Mouse (Mus musculus): Measurements from ENCODE around the gene Zfp574. TPM values are rescaled to one million over a fixed set of nuclear protein-coding genes. Genes with fewer than 3 reads are reported as not detected.

Gene Zfp574
- 15.1 and 18.9 TPM in 2 replicates for total RNA-seq (2012; rRNA removed)

DNA sequence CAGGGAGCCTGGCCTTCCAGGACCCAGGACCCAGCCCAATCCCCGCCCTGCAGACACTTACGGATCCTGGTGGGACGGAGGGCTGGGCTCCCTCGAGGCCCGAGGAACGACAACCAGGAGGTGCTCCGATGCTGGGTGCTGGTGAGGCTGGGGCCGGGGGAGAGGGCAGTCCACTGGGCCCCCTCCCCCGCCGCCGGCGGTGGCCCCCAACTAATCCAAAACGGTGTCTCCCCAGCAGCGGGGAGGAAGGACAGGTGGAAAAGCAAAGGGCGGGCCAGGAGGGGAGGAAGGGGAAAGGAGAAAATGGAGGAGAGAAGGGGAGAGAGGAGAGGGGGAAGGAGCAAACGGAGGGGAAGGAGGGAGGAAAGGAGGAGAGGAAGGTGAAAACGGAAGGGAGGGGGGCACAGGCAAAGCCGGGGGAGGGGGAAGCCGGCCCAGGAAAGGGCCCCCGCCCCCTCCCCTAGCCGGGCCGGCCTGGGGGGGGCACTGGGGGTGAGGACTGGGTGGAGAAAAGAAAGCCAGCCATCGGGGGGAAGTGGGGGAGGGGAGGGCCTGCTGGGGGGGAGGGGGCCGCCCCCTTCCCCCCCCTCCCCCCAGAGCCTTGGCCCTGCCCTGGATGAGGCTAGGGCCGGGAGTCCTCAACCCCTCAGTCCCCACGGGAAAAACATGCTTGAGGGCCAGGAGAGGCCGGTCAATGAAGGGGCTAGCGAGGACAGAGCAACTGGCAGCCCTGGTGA is at the start of gene Zfp574, which contains the start of gene Grik5:
Gene Zfp574 (plus strand): TSS at position 589 of the 737 bp plus-strand sequence.
Gene Grik5 (minus strand): TSS at position 368 of the 737 bp plus-strand sequence.
- DNase-seq (ENCODE audit: low read depth, low spot score) = no peak
- Histone ChIP-seq H3K4me1 (ENCODE audit: control insufficient read depth in 2 of 2, insufficient read depth in 2 of 2, low read length in 2 of 2, poor library complexity in 1 of 2) (peaks cover 0 to 15% of the 10 kb centered on the region in 2 experiments; a peak in 1 of 4 replicates), H3K27ac (ENCODE audit: insufficient read depth, low read depth, low read length, poor library complexity, severe bottlenecking) (no peak within 1 kb of the TSS)

DNA sequence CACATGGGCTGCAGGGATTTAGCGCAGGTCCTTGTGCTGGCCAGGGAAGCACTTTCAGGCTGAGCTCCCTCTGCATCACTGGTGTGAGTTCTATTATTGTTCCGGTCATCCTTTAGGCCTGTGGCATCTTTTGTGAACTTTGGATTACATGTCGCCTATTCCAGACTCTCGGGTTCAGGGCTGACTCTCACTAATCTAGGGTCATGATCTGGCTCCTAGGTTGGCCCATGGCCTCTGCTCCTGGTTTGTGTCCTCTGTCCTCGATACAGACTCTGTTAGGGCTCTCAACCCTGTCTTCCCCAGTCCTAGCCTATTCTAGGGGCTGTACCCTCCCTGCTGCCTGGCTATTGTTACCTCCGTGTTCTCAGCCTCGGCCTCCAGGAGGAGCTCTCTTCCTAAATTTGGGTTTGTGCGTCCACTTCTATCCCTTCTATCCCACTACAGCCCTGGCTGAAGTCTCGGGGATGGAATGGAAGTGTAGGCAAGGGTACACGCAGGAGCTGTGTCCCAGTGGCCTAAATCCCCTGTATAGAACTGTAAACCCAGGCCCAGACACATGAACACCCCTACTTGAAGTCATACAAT is 46.4 kb upstream of the Zfp574 start:
- in situ Hi-C loops (cut with MboI; ENCODE audit: low sequenced_read_pairs in 2 of 2, unreplicated experiment in 2 of 2) = no loop called here
- H3K9me3 ChIP-seq (ENCODE audit: control insufficient read depth, insufficient read depth, low read depth, low read length) = no peaks in the 10 kb centered on the region
- no peak overlapping the region for H3K4me3 ChIP-seq (ENCODE audit: insufficient read depth in 1 of 2, low read depth in 1 of 2, low read length in 2 of 2, poor library complexity in 1 of 2, severe bottlenecking in 1 of 2)
- H3K36me3 ChIP-seq (ENCODE audit: control insufficient read depth, insufficient read depth, low read length, poor library complexity, severe bottlenecking) = peaks cover 9% of the 10 kb centered on the region; the same call in 1 of the 2 replicates
- peak; percentile 45 for DNase-seq (ENCODE audit: low read depth, low spot score)
- TF ChIP-seq HCFC1 (IDR thresholded peaks at IDR 0.05; ENCODE audit: borderline replicate concordance, insufficient read depth, low read length) (no peak), MAFK (IDR thresholded peaks at IDR 0.05; ENCODE audit: insufficient read depth, low read depth, low read length) (no peak), CHD2 (IDR thresholded peaks at IDR 0.05; ENCODE audit: low read depth, low read length) (no peak), ZC3H11A (IDR thresholded peaks at IDR 0.05; ENCODE audit: borderline replicate concordance, low read depth, low read length) (no peak), ZNF384 (IDR thresholded peaks at IDR 0.05; ENCODE audit: low read depth, low read length) (no peak)
- no peak overlapping the region for H3K9ac ChIP-seq (ENCODE audit: insufficient read depth, low read depth, low read length, poor library complexity, severe bottlenecking)
- H3K27ac ChIP-seq (ENCODE audit: insufficient read depth, low read depth, low read length, poor library complexity, severe bottlenecking) = no peak overlapping the region
- H3K4me1 ChIP-seq (ENCODE audit: control insufficient read depth in 2 of 2, insufficient read depth in 2 of 2, low read length in 2 of 2, poor library complexity in 1 of 2) = peaks cover 5 to 16% of the 10 kb centered on the region in 2 experiments; a peak in 3 of 4 replicates

More for the DNA sequence above, at the start of gene Zfp574, which contains the start of gene Grik5:
- Histone ChIP-seq H3K4me3 (ENCODE audit: insufficient read depth in 1 of 2, low read depth in 1 of 2, low read length in 2 of 2, poor library complexity in 1 of 2, severe bottlenecking in 1 of 2) (peak within 1 kb of the TSS; percentile 54 to 67), H3K9ac (ENCODE audit: insufficient read depth, low read depth, low read length, poor library complexity, severe bottlenecking) (peak within 1 kb of the TSS; percentile 55), H3K9me3 (ENCODE audit: control insufficient read depth, insufficient read depth, low read depth, low read length) (no peaks in the 10 kb centered on the region), H3K36me3 (ENCODE audit: control insufficient read depth, insufficient read depth, low read length, poor library complexity, severe bottlenecking) (peaks cover 5% of the 10 kb centered on the region; the same call in 1 of the 2 replicates)
- TF ChIP-seq MAFK (IDR thresholded peaks at IDR 0.05; ENCODE audit: insufficient read depth, low read depth, low read length) (no peak), CHD2 (IDR thresholded peaks at IDR 0.05; ENCODE audit: low read depth, low read length) (no peak), HCFC1 (IDR thresholded peaks at IDR 0.05; ENCODE audit: borderline replicate concordance, insufficient read depth, low read length) (no peak), ZC3H11A (IDR thresholded peaks at IDR 0.05; ENCODE audit: borderline replicate concordance, low read depth, low read length) (no peak), ZNF384 (IDR thresholded peaks at IDR 0.05; ENCODE audit: low read depth, low read length) (no peak)
- in situ Hi-C loops (cut with MboI; ENCODE audit: low sequenced_read_pairs in 2 of 2, unreplicated experiment in 2 of 2) = no loop called here

DNA sequence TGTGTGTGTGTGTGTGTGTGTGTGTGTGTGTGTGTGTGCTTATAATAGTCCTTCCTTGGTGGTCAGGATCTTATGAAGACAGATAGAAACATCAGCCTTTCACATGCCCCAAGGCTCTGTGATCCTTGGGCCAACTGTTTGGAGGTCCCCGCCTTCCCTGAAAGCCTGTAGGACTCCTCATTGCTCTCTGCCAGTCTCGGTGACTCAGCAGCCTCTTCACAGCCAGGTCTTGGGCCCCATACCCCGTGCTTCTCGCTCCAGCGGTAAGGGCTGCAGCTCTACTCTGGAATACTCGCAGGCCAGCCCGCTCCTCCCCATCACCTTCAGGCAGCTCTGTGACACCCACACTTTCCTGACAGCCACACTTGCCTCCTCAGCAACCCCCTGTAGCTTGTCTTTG is 45.9 kb upstream of the Zfp574 start:
- Histone ChIP-seq H3K27ac (ENCODE audit: insufficient read depth, low read depth, low read length, poor library complexity, severe bottlenecking) (no peak overlapping the region), H3K4me3 (ENCODE audit: insufficient read depth in 1 of 2, low read depth in 1 of 2, low read length in 2 of 2, poor library complexity in 1 of 2, severe bottlenecking in 1 of 2) (no peak overlapping the region), H3K4me1 (ENCODE audit: control insufficient read depth in 2 of 2, insufficient read depth in 2 of 2, low read length in 2 of 2, poor library complexity in 1 of 2) (peaks cover 5 to 16% of the 10 kb centered on the region in 2 experiments; a peak in 3 of 4 replicates), H3K9me3 (ENCODE audit: control insufficient read depth, insufficient read depth, low read depth, low read length) (no peaks in the 10 kb centered on the region), H3K36me3 (ENCODE audit: control insufficient read depth, insufficient read depth, low read length, poor library complexity, severe bottlenecking) (peaks cover 9% of the 10 kb centered on the region; the same call in 1 of the 2 replicates), H3K9ac (ENCODE audit: insufficient read depth, low read depth, low read length, poor library complexity, severe bottlenecking) (no peak overlapping the region)
- no peak for DNase-seq (ENCODE audit: low read depth, low spot score)
- in situ Hi-C loops (cut with MboI; ENCODE audit: low sequenced_read_pairs in 2 of 2, unreplicated experiment in 2 of 2) = no loop called here
- no peak for TF ChIP-seq ZC3H11A (IDR thresholded peaks at IDR 0.05; ENCODE audit: borderline replicate concordance, low read depth, low read length)
- TF ChIP-seq MAFK (IDR thresholded peaks at IDR 0.05; ENCODE audit: insufficient read depth, low read depth, low read length) = no peak
- TF ChIP-seq HCFC1 (IDR thresholded peaks at IDR 0.05; ENCODE audit: borderline replicate concordance, insufficient read depth, low read length) = no peak
- no peak for TF ChIP-seq CHD2 (IDR thresholded peaks at IDR 0.05; ENCODE audit: low read depth, low read length)
- TF ChIP-seq ZNF384 (IDR thresholded peaks at IDR 0.05; ENCODE audit: low read depth, low read length) = no peak

DNA sequence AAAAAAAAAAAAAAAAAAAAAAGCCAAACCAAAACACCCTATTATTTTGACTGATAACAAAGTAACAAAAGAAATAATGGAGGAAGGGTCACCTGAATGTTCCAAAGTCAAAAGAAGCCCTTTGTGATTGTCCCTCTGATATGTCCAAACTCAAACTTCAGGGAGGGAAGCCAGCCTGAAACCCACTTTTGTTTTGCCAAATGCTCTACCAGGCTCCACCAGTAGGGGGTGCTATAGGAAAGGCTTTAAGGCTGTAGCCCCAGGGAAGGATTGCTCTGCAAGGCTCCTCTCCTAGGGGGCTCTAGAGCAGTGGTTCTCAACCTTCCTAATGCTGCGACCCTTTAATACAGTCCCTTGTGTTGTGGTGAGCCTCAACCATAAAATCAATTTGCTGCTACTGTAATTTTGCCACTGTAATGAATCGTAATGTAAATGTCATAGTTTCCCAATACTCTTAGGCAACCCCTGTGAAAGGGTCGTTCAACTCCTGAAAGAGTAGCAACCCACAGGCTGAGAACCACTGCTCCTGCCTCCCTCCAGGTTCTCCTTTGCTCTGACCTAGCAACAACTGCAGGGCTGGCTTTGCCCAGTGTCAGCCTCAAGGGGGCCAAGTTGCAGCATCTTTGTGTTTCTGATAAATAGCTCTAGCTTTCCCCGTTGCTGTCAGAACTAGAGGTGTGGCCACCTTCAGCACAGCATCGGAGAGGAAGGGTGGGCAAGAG is 42.2 kb upstream of the Zfp574 start:
- peaks cover 4% of the 10 kb centered on the region; the same call in 1 of the 2 replicates for H3K36me3 ChIP-seq (ENCODE audit: control insufficient read depth, insufficient read depth, low read length, poor library complexity, severe bottlenecking)
- in situ Hi-C loops (cut with MboI; ENCODE audit: low sequenced_read_pairs in 2 of 2, unreplicated experiment in 2 of 2) = no loop called here

More for the DNA sequence above, 42.2 kb upstream of the Zfp574 start:
- H3K4me3 ChIP-seq (ENCODE audit: insufficient read depth in 1 of 2, low read depth in 1 of 2, low read length in 2 of 2, poor library complexity in 1 of 2, severe bottlenecking in 1 of 2) = no peak overlapping the region
- TF ChIP-seq ZC3H11A (IDR thresholded peaks at IDR 0.05; ENCODE audit: borderline replicate concordance, low read depth, low read length) (peak; percentile 9; the same call in 1 of the 2 replicates), MAFK (IDR thresholded peaks at IDR 0.05; ENCODE audit: insufficient read depth, low read depth, low read length) (no peak), CHD2 (IDR thresholded peaks at IDR 0.05; ENCODE audit: low read depth, low read length) (no peak), HCFC1 (IDR thresholded peaks at IDR 0.05; ENCODE audit: borderline replicate concordance, insufficient read depth, low read length) (no peak), ZNF384 (IDR thresholded peaks at IDR 0.05; ENCODE audit: low read depth, low read length) (peak; percentile 93)
- H3K9me3 ChIP-seq (ENCODE audit: control insufficient read depth, insufficient read depth, low read depth, low read length) = no peaks in the 10 kb centered on the region
- no peak overlapping the region for H3K9ac ChIP-seq (ENCODE audit: insufficient read depth, low read depth, low read length, poor library complexity, severe bottlenecking)
- DNase-seq (ENCODE audit: low read depth, low spot score) = peak; percentile 66
- no peak overlapping the region for H3K27ac ChIP-seq (ENCODE audit: insufficient read depth, low read depth, low read length, poor library complexity, severe bottlenecking)
- peaks cover 5 to 9% of the 10 kb centered on the region in 2 experiments; a peak in 3 of 4 replicates for H3K4me1 ChIP-seq (ENCODE audit: control insufficient read depth in 2 of 2, insufficient read depth in 2 of 2, low read length in 2 of 2, poor library complexity in 1 of 2)
